Mouse (Mus musculus): Measurements from ENCODE around the gene Piezo1.

DNA sequence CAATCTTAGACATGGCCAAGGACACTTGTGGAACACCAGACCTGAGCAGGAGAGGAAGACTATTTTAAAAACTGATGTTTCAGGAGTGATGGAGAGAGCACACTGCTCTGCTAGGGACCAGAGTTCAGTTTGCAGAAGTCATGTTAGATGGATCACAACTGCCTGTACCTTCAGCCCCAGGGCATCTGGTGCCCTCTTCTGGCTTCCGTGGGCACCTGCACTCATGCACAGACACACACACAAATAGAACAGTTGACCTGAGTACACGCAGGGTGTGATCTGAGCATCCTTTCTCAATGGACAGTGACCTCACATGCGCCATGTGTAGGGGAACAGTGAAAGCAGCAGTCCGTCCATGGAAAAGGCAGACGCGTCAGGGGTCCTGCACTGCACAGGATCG is 67.3 kb downstream of the Piezo1 start:
- TF ChIP-seq CTCF (IDR thresholded peaks at IDR 0.05; ENCODE audit: insufficient read depth, low read length) (peak; percentile 35; the same call in 1 of the 2 replicates), POLR2A (IDR thresholded peaks at IDR 0.05; ENCODE audit: borderline replicate concordance, extremely low read depth, low read depth, low read length) (no peak)

All from lung, adult 2 months (tissue).